Mouse (Mus musculus): ENCODE data around the gene Cd2.

Cd2 gene

GRCm38 (mm10) chr3:101274041-101274770 lies 13.5 kb downstream of the Cd2 start:
- DNase-seq (ENCODE audit: low read depth), result no peak

- DNase-seq (ENCODE audit: low read depth), result no peak
These were observed 15.6 kb downstream of the Cd2 start for GRCm38 (mm10) chr3:101272166-101272565.

DNA sequence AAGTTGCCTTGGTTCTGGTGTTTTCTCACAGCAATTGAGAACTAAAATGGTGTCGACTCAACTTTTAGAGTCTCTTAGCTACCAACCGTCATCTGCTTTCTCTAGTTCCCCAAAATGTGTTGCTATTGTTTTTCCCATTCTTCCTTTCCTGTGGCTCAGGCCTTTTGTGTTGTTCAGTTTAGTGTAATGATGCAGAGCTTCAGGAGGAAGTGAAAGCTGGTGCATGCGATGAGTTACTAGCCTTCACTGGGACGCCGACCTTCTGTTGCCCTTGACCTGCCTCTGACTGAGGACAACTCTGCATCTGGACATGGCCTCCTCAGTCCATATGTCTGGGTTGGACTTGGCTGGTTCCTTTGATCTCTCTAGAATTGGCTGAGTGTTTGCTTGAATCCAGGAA lies 16.9 kb downstream of the Cd2 start:
- no peak for DNase-seq (ENCODE audit: low read depth)

- DNase-seq (ENCODE audit: low read depth), result no peak
These were observed 19.4 kb downstream of the Cd2 start for GRCm38 (mm10) chr3:101268361-101268760.

DNA sequence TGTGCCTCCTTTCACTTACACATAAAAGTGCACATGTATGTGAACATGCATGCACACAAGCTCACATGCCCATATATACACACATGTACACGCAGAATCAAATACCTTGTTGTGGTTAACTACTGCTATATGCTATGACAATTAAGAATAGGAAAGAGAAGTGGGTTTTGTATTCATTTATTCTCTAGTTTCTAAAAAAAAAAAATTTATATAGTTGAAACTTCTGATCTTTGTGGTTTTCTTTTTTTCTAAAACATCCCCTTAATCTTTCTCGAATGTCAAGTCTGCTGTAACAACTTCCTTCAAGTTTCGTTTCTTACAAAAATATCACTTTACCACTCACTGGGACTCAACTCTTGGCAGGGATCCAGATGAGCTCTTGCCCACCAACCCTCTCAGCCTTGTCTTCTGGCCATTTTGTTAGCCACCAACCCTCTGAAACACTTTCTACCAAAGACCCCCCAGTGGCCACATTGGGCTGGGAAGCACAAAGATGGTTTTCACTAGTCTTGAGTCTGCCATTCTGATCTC lies 22.1 kb downstream of the Cd2 start:
- no peak for DNase-seq (ENCODE audit: low read depth)

DNA sequence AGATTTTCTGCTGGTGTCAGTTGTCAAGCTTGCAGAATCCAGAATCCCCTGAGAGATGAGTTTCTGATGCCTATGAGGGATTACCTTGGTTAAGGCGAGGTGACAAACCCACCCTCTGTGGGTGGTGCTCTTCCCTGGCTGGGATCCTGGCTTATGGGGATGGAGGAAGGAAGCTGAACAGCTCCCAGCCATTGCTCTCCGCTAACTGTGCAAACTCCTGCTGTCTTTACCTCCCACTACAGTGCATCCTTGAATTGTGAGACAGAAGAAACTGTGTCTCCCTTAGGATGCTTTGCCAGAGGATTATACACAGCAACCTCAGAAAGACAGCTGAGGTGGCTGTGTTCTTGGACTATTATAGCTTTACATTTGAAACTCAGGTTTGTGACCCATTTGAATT lies 28.8 kb downstream of the Cd2 start:
- DNase-seq (ENCODE audit: low read depth), result no peak

DNA sequence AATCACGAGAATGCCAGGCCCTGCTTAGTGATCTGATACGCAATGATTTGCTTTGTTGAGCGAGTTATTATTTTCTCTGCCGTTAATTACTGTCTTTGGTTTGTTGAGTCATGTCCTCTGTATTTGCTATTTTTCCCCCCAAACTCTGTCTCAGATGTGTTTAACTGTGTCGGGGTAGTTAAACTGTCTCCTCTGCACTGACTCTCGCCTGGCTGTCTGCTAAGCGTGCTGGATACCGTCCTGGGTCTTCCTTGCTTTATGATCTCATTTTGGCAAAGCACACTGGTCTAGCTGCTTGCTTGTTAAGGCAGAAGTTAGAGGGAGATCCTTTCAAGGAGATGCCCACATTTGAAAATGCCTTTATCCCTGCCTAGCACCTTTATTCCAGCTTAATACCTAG lies 31.6 kb downstream of the Cd2 start:
- DNase-seq (ENCODE audit: low read depth), result no peak

- DNase-seq (ENCODE audit: low read depth), result no peak
These were observed 35.6 kb downstream of the Cd2 start for GRCm38 (mm10) chr3:101252141-101252540.

DNA sequence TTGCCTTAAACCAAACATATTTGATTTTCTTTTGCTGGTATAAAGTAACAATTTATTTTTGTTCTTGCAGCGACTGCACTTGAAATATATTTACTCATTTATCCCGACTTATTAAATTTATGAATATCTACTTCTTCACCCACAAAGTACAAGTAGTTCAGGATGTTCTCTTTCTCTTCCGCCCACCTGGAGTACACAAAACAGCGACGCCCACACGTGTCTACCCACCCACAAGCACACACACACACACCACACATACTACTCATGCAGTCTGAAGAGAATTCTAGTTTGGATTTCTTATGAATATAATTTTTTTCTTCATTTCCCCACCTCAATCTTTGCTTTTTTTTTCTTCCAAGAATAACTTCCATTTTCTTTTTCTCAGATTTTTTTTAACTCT lies 37.9 kb downstream of the Cd2 start:
- DNase-seq (ENCODE audit: low read depth), result no peak

- no peak for DNase-seq (ENCODE audit: low read depth)
These were observed 42.5 kb downstream of the Cd2 start for GRCm38 (mm10) chr3:101245212-101245611.

DNA sequence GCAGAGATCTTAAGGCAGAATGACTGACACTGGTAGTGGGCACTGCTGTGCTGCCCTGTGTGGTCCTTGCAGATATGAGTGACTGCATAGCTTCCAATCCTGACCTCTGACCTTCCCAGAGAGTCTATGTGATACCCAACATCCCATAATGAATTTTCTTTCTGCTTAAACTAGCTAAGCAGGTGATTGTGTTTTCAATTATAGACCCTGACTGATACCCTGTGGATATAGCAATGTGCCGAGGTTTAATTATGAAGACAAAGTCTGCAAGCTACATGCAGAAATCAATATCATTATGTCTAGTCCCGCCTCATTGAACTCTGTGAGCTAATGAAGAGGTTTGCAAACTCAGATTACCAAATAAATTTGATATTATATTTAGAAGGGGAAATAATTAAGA lies 44.7 kb downstream of the Cd2 start:
- no peak for DNase-seq (ENCODE audit: low read depth)

DNA sequence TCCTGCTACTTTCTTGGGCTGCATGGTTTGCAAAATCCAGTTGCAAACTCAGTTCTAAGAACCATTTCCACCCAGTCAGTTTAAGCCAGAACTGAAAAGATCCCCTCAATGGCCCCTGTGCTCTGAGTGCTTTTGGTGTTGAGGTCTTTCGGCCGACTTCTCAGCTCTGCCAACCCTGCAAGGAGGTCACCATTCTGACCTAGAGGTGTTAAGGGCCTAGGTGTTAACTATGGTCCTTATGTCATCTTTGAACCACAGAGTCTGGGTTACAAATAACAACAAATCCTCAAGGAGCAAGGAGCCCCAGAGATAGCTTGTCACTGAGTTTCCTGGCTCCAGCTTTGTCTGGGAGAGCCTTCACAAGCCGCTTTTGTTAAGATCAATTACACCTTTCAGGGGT lies 45.9 kb downstream of the Cd2 start:
- no peak for DNase-seq (ENCODE audit: low read depth)

DNA sequence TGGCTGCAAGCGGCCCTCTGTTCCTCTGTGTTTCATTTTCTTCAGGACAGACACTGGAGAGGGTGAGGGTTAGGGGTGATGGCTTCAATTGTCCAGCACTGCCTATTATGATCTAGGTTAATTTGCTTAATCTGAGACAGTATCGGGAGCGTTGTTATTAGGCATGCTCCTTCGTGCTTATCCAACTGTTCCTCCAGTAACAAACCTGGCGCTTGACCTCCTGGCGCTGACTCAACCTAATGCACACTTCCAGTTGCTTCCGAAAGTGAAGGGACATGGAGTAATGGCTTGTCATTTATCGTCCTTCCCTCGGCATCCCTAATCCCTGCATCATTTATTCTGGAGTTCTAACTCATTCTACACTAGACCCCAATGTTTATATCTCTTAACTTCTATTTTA lies 46.9 kb downstream of the Cd2 start:
- DNase-seq (ENCODE audit: low read depth), result no peak

DNA sequence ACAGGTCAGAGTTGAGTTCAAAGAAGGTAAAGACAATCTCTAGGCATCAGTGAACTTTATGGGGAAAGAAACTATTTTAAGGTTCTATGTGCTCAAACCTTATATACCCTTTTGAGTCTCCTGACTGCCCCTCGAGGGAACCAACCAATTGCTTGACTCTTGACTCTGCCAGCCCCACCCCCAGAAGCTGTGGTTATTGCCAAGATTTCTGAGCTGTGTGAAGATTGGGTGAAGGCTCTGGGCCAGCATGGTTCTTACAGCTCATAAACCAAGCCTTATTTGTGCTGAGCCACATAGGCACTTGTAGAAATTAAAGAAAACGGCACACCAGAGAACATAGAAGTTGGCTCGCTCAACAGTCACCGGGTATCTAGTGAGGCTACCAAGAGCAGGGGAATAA lies 48.5 kb downstream of the Cd2 start:
- no peak for DNase-seq (ENCODE audit: low read depth)

GRCm38 (mm10) chr3:101238695-101239094 lies 49.0 kb downstream of the Cd2 start:
- no peak for DNase-seq (ENCODE audit: low read depth)

DNA sequence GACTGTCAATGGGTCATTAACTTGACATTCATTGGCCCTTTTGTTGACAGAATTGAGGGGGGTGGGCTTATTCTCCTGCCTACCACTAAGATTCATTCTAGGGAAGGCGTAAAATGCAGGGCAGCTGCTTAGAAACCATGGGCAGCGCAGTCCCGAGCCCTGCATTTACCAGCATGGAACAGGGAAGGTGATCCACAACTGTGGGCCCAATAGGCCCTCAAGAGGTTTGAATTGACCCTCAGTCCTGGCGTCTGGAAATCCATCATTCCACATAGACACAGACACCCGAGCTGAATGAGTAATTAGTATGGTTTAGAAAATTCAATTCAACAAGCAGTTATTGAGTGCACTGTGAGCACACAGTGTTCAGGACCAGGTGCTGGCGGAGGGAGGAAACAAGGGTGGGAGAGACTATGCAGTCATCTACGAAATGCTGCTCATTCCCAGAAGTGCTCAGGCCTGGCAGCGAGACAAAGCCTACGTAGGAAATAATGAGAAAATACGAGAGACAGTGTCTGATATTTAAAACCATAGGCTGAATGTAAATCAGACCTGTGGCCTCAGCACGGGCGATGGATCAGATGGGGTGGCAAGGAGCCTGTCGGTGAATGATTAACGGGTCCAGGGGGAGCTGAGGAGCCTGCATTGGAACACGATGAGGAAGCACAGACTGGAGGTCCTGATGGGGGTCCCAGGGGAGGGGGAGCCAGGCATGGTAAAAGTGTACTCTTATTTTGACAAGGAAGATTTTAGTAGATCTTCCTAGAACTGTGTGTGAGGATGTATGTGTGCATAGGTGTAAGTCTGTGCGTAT lies 50.5 kb downstream of the Cd2 start:
- DNase-seq (ENCODE audit: low read depth), result no peak

DNA sequence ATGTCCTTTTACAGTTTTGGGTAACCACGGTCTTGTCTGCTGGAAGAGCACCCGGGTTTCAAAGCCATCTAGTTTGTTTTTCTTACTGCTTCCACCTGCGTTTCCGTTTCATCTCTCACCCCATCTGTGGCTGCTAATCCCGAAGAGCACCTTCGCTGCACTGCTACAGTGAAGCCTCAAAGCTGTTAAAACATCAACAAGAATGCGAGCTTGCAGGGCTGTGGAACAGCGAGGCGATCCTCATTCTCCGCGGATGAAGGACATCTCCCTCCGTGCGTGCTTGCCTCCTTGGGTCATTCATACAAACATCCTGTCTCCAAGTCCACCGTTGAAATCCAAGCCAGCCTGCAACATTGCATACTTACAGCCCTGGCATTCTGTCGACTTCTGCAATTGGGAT lies 51.5 kb downstream of the Cd2 start:
- no peak for DNase-seq (ENCODE audit: low read depth)

GRCm38 (mm10) chr3:101235321-101235720 lies 52.4 kb downstream of the Cd2 start:
- DNase-seq (ENCODE audit: low read depth), result no peak

DNA sequence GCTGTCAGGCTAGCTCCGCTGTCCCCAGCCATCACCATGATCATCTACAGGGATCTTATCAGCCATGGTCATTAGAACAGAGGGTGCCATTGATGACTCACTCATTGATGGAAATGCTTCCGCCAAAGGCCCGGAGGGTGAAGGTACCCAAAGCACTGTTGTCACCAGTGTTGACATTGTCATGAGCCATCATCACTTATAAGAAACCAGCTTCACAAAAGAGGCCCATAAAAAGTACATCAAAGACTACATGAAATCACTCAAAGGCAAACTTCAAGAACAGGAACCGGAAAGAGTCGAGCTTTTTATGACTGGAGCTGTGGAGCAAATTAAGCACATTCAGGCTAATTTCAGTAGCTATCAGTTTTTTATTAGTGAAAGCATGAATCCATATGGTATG lies 54.3 kb downstream of the Cd2 start:
- no peak for DNase-seq (ENCODE audit: low read depth)

DNA sequence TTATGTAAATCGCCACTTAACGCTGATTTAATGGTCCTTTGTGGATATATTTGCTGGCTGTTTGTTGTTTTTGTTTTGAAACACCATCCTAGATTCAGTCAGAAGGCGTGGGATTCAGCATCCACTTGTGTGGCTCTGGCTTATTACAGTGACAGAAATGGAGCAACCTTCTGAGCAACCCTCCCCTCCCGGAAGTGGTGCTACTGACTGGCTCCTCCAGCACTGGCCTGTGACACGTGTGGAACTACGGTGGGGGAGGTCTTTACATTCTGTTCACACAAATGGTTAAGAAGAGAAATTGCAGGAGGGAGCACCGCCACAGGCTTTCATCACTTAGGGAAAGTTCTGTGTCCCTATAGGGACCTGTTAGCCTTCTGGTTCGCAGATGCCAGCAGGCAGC lies 55.2 kb downstream of the Cd2 start:
- no peak for DNase-seq (ENCODE audit: low read depth)

GRCm38 (mm10) chr3:101230201-101230600 lies 57.5 kb downstream of the Cd2 start:
- no peak for DNase-seq (ENCODE audit: low read depth)

DNA sequence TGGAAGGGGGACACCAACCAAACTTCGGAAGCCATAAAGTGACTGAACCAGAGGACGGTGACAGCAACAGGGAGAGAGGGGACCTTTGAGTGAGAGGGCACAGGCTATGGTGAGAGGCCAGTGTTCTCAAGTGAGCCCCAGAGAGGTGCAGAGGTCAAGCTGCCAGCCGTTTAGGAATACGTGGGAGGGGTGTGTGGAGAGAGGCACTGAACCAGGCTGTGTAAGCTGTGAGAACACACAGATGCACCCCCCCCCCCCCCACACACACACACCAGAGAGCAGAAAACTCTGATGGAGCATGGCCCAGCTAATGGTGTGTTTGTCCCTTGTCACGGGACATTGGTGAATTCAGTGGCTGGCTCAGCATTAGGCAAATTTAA lies 58.2 kb downstream of the Cd2 start:
- DNase-seq (ENCODE audit: low read depth), result no peak

DNA sequence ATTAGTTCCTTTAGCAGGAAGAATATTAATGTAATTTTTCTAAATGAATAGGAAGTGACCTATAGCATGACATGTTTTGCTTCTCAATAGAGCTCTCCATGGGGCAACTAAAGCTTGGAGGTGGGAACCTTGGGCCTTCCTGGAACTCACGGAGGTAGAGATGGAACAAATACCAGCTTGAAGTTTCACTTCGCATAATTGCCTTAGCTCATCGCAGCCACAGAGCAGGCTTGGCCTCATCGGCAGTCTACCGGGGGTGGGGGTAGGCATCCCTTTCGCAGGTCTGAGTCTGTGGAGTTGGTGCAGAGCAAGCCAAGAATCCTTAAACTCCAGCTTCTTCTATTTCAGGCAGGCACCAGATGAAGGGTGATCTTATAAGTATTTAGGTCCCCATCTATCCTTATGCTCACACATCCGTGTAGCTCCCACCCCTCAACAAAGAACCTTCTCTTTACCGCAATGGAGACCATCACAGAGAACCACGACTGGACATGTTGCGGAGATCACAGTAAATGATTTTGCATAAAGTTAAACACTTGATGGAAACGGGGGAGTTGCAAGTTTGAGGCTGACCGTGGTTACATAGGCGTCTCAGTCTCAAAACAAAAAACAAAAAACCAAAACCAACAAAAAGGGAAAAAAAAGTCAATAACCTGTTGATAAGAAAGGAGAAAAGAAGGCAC lies 58.7 kb downstream of the Cd2 start:
- no peak for DNase-seq (ENCODE audit: low read depth)
